Comparison of ENCODE assay signal across 20 mouse cellular contexts in genomic region chr3:75624627-75625026, GRCm38 (mm10).
"Had no signal": no experiment of that assay in that cellular context is flagged by ENCODE, and none has a peak within 500 bp of the region (broad histone marks: within the 10 kb centered on the region; RNA-seq: fewer than 3 reads in every experiment).

No protein-coding gene starts in this region.

- ATAC-seq: forebrain, embryonic 13.5 days; forebrain, embryonic 14.5 days; forebrain, embryonic 15.5 days; forebrain, embryonic 16.5 days; forebrain, postnatal 0 days had no signal

- DNase-seq: cerebellum, adult 8-10 months; cerebellum, adult 9-10 months; cerebellum, adult 9-11 months; cerebellum, postnatal 10 days; cerebellum, postnatal 14 days; cerebellum, postnatal 25 days; cerebellum, postnatal 36 days; embryo, embryonic 11 days; forebrain, postnatal 0 days; gastrocnemius, adult 2 months; gastrocnemius, postnatal 14 days; gastrocnemius, postnatal 25 days; gastrocnemius, postnatal 36 days; heart, adult 11 months; heart, adult 18-20 months; heart, adult 2 months had no signal
